Mouse (Mus musculus): ENCODE measurements around the gene Lpgat1.

DNA sequence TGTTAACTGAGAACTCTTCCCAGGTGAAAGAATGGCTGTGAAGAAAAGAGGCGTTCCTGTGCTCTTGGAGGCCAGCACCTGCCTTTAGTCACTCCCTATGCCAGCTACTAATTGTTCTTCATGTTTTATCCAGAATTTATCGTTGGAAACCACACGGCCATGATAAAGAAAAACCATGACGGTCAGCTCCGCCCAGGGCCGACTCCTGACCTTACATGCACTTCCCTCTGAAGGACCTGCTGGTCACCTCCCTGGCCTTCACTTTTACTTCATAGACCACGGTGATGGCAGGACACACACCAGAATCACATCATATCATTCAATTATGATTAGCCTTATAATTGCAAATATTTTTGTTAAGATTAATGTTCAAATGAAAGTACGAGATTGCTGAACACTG is 57.5 kb downstream of the Lpgat1 start:
- TF ChIP-seq POU5F1 (IDR thresholded peaks at IDR 0.05; ENCODE audit: borderline replicate concordance, low read length) (no peak), CTCF (conservative IDR thresholded peaks at IDR 0.05; ENCODE audit: low read length) (no peak)
